Mouse (Mus musculus): ENCODE data around the gene Gm11492.

The Gm11492 gene

GRCm38 (mm10) chr11:87578963-87579601 lies 12.6 kb downstream of the Gm11492 start:
- in situ Hi-C loops (cut with MseI, MboI), result no loop called here

DNA sequence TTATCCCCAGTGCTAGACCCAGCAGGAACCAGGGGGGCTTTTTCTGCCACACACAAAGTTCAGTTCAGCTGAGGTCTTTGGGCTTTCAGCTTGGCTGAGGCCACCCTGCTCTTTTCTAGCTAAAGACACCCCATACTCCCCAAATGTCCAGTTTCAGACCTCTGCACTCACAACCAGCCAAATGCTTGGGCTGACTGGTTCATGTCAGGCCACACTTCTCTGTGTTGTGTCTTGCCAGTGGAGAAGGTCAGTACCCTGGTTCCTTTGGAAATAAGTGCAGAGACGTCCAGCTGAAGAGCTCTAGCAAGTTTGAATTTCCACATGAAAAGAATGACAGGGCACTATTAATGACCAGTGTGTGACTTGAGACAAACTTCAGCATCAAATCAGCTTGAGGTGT lies 13.3 kb downstream of the Gm11492 start:
- in situ Hi-C loops (cut with MseI, MboI), result no loop called here

- in situ Hi-C loops (cut with MseI, MboI), result no loop called here
These were observed 14.2 kb downstream of the Gm11492 start for GRCm38 (mm10) chr11:87580543-87581085.

DNA sequence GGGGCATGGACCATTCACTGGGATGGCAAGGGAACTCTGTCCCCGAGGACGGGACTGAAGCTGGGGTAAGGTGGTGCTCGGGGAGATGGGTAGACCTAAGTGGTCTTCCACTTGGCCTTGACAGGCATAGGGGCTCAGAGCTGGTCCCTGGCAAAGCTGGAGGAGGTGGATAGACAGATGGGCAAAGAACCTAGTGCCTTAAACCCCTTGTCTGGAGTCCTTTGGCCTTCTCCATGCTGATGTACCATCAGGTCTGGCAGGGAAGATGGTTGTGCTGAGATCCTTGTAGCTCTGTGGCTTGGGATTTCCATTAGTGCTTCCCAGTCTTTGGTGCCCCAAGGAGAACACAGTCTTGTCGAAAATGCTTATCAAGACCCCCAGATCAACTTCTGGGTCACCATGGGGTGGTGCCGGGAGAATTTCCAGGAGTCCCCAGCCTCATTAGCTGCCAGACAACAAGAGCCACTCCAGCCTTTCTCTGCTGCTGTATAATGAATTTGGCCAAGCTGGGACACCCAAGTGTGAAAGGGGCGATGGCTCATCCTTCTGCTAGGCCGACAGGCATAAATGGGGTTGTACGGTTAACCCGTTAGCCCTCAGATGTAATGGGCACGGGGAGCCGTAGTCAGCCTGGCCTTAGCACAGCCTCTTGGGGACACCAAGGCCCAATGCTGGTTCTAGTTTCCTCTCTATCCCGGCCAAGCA lies 14.9 kb downstream of the Gm11492 start:
- in situ Hi-C loops (cut with MseI, MboI), result no loop called here

- in situ Hi-C loops (cut with MseI, MboI), result no loop called here
These were observed 15.7 kb downstream of the Gm11492 start for GRCm38 (mm10) chr11:87581933-87582710.

- in situ Hi-C loops (cut with MseI, MboI), result no loop called here
These were observed 17.0 kb downstream of the Gm11492 start for GRCm38 (mm10) chr11:87583291-87584034.

- in situ Hi-C loops (cut with MseI, MboI), result no loop called here
These were observed 18.5 kb downstream of the Gm11492 start for GRCm38 (mm10) chr11:87584711-87585505.

DNA sequence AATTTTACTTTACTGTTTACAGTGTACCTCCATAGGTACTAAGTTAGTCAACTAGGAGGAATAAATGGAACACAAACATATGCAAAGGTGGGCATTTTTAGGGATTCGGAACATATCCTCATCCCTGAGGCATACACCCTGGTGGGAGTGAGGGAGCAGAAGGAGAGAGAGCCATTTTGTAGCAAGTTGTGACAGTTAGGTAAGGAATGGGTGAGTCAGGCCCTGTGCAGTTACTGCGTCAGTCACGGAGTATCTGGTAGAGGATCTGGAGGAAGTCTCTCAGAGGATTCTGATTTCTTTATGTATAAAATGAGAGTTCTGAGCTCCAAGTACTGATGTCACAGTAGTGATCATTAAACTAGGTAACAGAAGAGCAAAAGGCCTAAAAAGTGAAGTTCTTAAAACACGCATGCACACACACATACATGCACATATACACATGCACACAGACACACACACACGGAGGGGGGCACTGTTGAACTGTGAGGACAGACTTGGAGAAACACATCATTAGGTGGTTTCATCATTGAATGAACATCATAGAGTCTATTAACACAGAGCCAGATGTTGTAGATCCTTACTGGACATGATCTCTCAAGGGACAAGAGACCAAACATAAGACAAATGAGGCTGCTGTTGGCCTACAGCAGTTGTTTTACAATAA lies 20.9 kb downstream of the Gm11492 start:
- in situ Hi-C loops (cut with MseI, MboI), result no loop called here

- in situ Hi-C loops (cut with MseI, MboI), result no loop called here
These were observed 23.2 kb downstream of the Gm11492 start for GRCm38 (mm10) chr11:87589605-87590004.

GRCm38 (mm10) chr11:87590841-87591525 lies 24.5 kb downstream of the Gm11492 start:
- in situ Hi-C loops (cut with MseI, MboI), result no loop called here

GRCm38 (mm10) chr11:87591526-87592353 lies 25.3 kb downstream of the Gm11492 start, which contains the start of gene Mtmr4:
TSS of gene Mtmr4 (plus strand) at chr11:87592162.
- in situ Hi-C loops (cut with MseI, MboI), result no loop called here

- in situ Hi-C loops (cut with MseI, MboI), result no loop called here
These were observed 25.9 kb downstream of the Gm11492 start for GRCm38 (mm10) chr11:87592354-87592695.

- in situ Hi-C loops (cut with MseI, MboI), result no loop called here
These were observed 26.5 kb downstream of the Gm11492 start for GRCm38 (mm10) chr11:87592713-87593598.

DNA sequence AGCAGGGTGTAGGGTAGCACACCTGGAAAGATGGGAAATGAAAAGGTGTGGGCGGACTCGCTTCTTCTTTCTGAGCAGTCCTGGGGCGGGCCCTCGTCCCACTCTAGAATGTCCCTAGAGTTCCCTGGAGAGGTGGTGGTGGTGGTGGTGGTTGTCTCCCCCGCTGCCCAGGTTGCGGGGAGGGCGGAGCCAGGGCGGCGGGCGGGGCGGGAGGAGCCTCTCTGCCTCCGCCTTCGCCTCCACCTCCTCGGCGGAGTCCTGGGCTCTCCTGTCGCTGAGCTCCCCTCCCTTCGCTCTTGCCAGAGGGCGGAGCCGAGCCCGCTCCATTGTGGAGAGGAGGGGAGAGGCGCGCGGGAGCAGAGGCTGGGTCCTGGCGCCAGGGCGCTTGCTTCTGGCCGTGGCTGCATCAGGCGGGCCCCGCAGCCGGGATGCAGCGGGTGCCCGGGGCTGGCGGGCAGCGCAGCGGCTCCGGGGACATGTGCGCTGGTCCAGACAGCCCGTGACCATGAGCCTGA lies 28.9 kb downstream of the Gm11492 start:
- in situ Hi-C loops (cut with MseI, MboI), result no loop called here

DNA sequence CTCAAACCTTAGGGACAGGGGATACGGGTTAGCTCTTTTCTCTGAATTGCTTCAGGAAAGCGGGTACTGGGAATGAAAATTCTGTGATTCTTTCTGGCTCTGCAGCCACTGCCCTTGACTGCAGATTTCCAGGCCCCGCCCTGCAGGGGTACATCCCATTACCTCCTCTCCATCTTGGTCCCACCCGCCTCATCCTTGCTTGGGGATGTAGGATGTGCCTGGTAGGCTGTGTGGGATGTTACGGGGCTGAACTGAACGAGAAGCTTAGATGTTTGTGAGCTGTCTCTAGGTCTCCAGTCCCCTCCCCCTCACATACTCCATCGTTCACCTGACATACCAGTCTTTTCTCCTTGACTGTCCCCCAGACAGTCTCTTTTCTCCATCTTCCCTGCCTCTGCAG lies 29.5 kb downstream of the Gm11492 start:
- in situ Hi-C loops (cut with MseI, MboI), result no loop called here

- in situ Hi-C loops (cut with MseI, MboI), result no loop called here
These were observed 30.0 kb downstream of the Gm11492 start for GRCm38 (mm10) chr11:87596492-87596891.

- in situ Hi-C loops (cut with MseI, MboI), result no loop called here
These were observed 30.6 kb downstream of the Gm11492 start for GRCm38 (mm10) chr11:87597061-87597460.

Measured in mouse trophoblast stem cell (cell line).